Mouse (Mus musculus) bone marrow, adult 2 months (tissue): ENCODE measurements around the gene Nrxn1.

ENCODE experiments used
- CTCF ChIP-seq: fragments of 200-500 bp; IDR thresholded peaks from 2 replicates; pipeline ENCODE4 v1.5.1; 2011; ENCODE audit warnings: low read length, control low read depth; ENCODE audit not compliant: control insufficient read depth, insufficient read depth
- POLR2A ChIP-seq: fragments of 200-500 bp; IDR thresholded peaks from 2 replicates; pipeline ENCODE4 v1.6.1; 2011; ENCODE audit warnings: low read depth, mild to moderate bottlenecking, control low read depth, low read length, borderline replicate concordance; ENCODE audit not compliant: control insufficient read depth

DNA sequence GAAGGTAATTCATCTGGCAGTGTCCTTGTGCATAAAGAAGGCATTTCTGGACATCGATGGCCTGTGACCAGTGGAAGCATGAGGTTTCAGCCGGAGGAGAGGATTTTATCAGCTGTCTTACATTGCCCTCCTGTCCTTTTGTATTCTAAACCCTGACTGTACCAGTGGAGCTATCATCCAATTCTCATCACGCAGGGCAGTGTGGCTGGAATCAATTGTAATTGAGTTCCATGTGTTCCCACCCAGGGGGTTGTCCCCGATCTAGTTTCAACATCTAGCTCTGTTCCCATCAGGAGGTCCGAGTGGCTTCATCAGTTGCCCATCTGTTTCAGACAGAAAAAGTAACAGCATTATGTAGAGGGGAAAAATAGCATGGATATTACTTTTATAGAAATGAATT lies 1038.6 kb downstream of the Nrxn1 start:
- no peak for TF ChIP-seq CTCF
- no peak for TF ChIP-seq POLR2A
